Mouse (Mus musculus) spleen, postnatal 14 days (tissue): Measurements from ENCODE around the gene Cdca3.

ENCODE experiments used
- DNase-seq, 2 experiments: peaks; one replicate each; pipeline ENCODE4 v3.0.0; 2021 to 2022; ENCODE audit warnings: low spot score in 2 of 2

The Cdca3 gene

GRCm38 (mm10) chr6:124865766-124866362, 36.5 kb downstream of the Cdca3 start:
- no peak for DNase-seq

- DNase-seq = no peak
Observed at GRCm38 (mm10) chr6:124866560-124866959, 37.2 kb downstream of the Cdca3 start.

GRCm38 (mm10) chr6:124874348-124874747, 45.0 kb downstream of the Cdca3 start:
- DNase-seq = no peak

GRCm38 (mm10) chr6:124879390-124879789, 50.0 kb downstream of the Cdca3 start:
- DNase-seq = no peak

GRCm38 (mm10) chr6:124881821-124882220, 52.5 kb downstream of the Cdca3 start:
- DNase-seq = no peak
